Mouse (Mus musculus) midbrain, embryonic 13.5 days (tissue): ENCODE results near the gene Ccdc57. TPM values are rescaled to one million over a fixed set of nuclear protein-coding genes. Genes with fewer than 3 reads are reported as not detected.

Source experiments
- ATAC-seq: fragments of 200-750 bp; cut with Nextera tagmentation; 2 replicates; pipeline ENCODE4 v1.8.0; 2017; ENCODE audit warnings: mild to moderate bottlenecking, moderate TSS enrichment, moderate library complexity
- H3K27ac ChIP-seq: fragments of 300-500 bp; sonication (generic); 2 replicates; pipeline ENCODE4 v1.5.1; 2015; ENCODE audit warnings: inconsistent platforms, mild to moderate bottlenecking, moderate library complexity
- H3K27me3 ChIP-seq: fragments of 300-500 bp; sonication (generic); 2 replicates; pipeline ENCODE4 v1.6.1; 2015; ENCODE audit warnings: mild to moderate bottlenecking, inconsistent platforms
- H3K36me3 ChIP-seq: fragments of 300-500 bp; sonication (generic); 2 replicates; pipeline ENCODE4 v1.6.1; 2015; ENCODE audit warnings: mild to moderate bottlenecking, inconsistent platforms
- H3K4me1 ChIP-seq: fragments of 300-500 bp; sonication (generic); replicated peaks from 2 replicates; pipeline ENCODE4 v1.6.1; 2015; ENCODE audit warnings: inconsistent platforms
- H3K4me2 ChIP-seq: fragments of 300-500 bp; sonication (generic); replicated peaks from 2 replicates; pipeline ENCODE4 v1.6.1; 2015; ENCODE audit warnings: moderate library complexity, mild to moderate bottlenecking, inconsistent platforms
- H3K4me3 ChIP-seq: fragments of 300-500 bp; sonication (generic); replicated peaks from 2 replicates; pipeline ENCODE4 v1.5.1; 2015; ENCODE audit warnings: mild to moderate bottlenecking, inconsistent platforms
- H3K9ac ChIP-seq: fragments of 300-500 bp; sonication (generic); replicated peaks from 2 replicates; pipeline ENCODE4 v1.6.1; 2015; ENCODE audit warnings: mild to moderate bottlenecking, inconsistent platforms
- H3K9me3 ChIP-seq: fragments of 300-500 bp; sonication (generic); 2 replicates; pipeline ENCODE4 v1.6.1; 2016; ENCODE audit warnings: mild to moderate bottlenecking, inconsistent platforms
- WGBS: fragments of 180-500 bp; shearing (Covaris S2); methylation state at CpG from one replicate; pipeline ENCODE4 v1.1.7; 2015; 5-methylcytosine and 5-hydroxymethylcytosine counted together
- polyA plus RNA-seq: library from polyadenylated mRNA; unstranded; fragments of >200 nt; fragmentation: Nextera tagmentation; extraction: Ambion mirVana; gene quantifications from 2 replicates; pipeline ENCODE4 v1.2.1, GENCODE M21; 2015

Ccdc57 gene
- polyA plus RNA-seq, 1 experiment from 2014 or later, result 5.2 TPM

GRCm38 (mm10) chr11:120822321-120822720, 110.4 kb downstream of the Ccdc57 start:
- ATAC-seq, result no peak
- peak overlapping the region; percentile 90 for H3K4me3 ChIP-seq
- no peaks in the 10 kb centered on the region for H3K9me3 ChIP-seq
- H3K27me3 ChIP-seq, result no peaks in the 10 kb centered on the region
- H3K4me1 ChIP-seq, result peaks cover 47% of the 10 kb centered on the region
- H3K9ac ChIP-seq, result peak overlapping the region; percentile 94
- peak overlapping the region; percentile 99 for H3K4me2 ChIP-seq
- H3K36me3 ChIP-seq, result peaks cover 50% of the 10 kb centered on the region
- H3K27ac ChIP-seq, result no peak overlapping the region
- WGBS, result 72% methylated on average over 4 of the region's 4 CpGs

GRCm38 (mm10) chr11:120821076-120821922, 111.4 kb downstream of the Ccdc57 start:
- ATAC-seq, result no peak
- Histone ChIP-seq H3K9me3 (no peaks in the 10 kb centered on the region), H3K27ac (no peak overlapping the region), H3K27me3 (no peaks in the 10 kb centered on the region), H3K4me2 (peak overlapping the region; percentile 99), H3K9ac (peak overlapping the region; percentile 94), H3K4me3 (peak overlapping the region; percentile 90), H3K4me1 (peaks cover 44% of the 10 kb centered on the region), H3K36me3 (peaks cover 61% of the 10 kb centered on the region)
- WGBS, result 84% methylated on average over 14 of the region's 14 CpGs

GRCm38 (mm10) chr11:120820546-120820945, 112.1 kb downstream of the Ccdc57 start:
- Histone ChIP-seq H3K4me3 (no peak overlapping the region), H3K4me2 (peak overlapping the region; percentile 99), H3K36me3 (peaks cover 68% of the 10 kb centered on the region), H3K27ac (no peak overlapping the region), H3K9ac (peak overlapping the region; percentile 94; the same call in 1 of the 2 replicates), H3K9me3 (no peaks in the 10 kb centered on the region), H3K4me1 (peaks cover 37% of the 10 kb centered on the region), H3K27me3 (no peaks in the 10 kb centered on the region)
- 94% methylated on average over 14 of the region's 14 CpGs for WGBS
- ATAC-seq, result no peak

- Histone ChIP-seq H3K4me3 (no peak overlapping the region), H3K27ac (no peak overlapping the region), H3K9ac (no peak overlapping the region), H3K9me3 (no peaks in the 10 kb centered on the region), H3K4me2 (no peak overlapping the region), H3K36me3 (peaks cover 78% of the 10 kb centered on the region), H3K4me1 (peaks cover 29% of the 10 kb centered on the region), H3K27me3 (no peaks in the 10 kb centered on the region)
- WGBS, result 93% methylated on average over 6 of the region's 6 CpGs
- ATAC-seq, result no peak
Measured at GRCm38 (mm10) chr11:120819556-120819955, 113.1 kb downstream of the Ccdc57 start.

- Histone ChIP-seq H3K27me3 (no peaks in the 10 kb centered on the region), H3K36me3 (peaks cover 91% of the 10 kb centered on the region), H3K27ac (no peak overlapping the region), H3K4me2 (no peak overlapping the region), H3K9ac (no peak overlapping the region), H3K9me3 (no peaks in the 10 kb centered on the region), H3K4me1 (peaks cover 29% of the 10 kb centered on the region), H3K4me3 (no peak overlapping the region)
- WGBS, result 96% methylated on average over 13 of the region's 13 CpGs
- ATAC-seq, result no peak
Measured at GRCm38 (mm10) chr11:120818251-120818650, 114.4 kb downstream of the Ccdc57 start.

GRCm38 (mm10) chr11:120817358-120817757, 115.3 kb downstream of the Ccdc57 start:
- no peak overlapping the region for H3K27ac ChIP-seq
- ATAC-seq, result no peak
- H3K4me1 ChIP-seq, result peaks cover 22% of the 10 kb centered on the region
- 95% methylated on average over 6 of the region's 6 CpGs for WGBS
- H3K4me3 ChIP-seq, result no peak overlapping the region
- peaks cover 100% of the 10 kb centered on the region for H3K36me3 ChIP-seq
- no peak overlapping the region for H3K4me2 ChIP-seq
- no peaks in the 10 kb centered on the region for H3K9me3 ChIP-seq
- H3K9ac ChIP-seq, result no peak overlapping the region
- H3K27me3 ChIP-seq, result no peaks in the 10 kb centered on the region

GRCm38 (mm10) chr11:120812068-120812467, 120.6 kb downstream of the Ccdc57 start:
- no peaks in the 10 kb centered on the region for H3K9me3 ChIP-seq
- H3K4me2 ChIP-seq, result no peak overlapping the region
- H3K27me3 ChIP-seq, result no peaks in the 10 kb centered on the region
- no peak overlapping the region for H3K27ac ChIP-seq
- H3K9ac ChIP-seq, result no peak overlapping the region
- H3K36me3 ChIP-seq, result peaks cover 100% of the 10 kb centered on the region
- no peak for ATAC-seq
- H3K4me1 ChIP-seq, result no peaks in the 10 kb centered on the region
- no peak overlapping the region for H3K4me3 ChIP-seq
- WGBS, result 94% methylated on average over 16 of the region's 16 CpGs

GRCm38 (mm10) chr11:120808010-120808409, 124.7 kb downstream of the Ccdc57 start:
- Histone ChIP-seq H3K4me2 (no peak overlapping the region), H3K36me3 (peaks cover 80% of the 10 kb centered on the region), H3K4me3 (no peak overlapping the region), H3K27me3 (no peaks in the 10 kb centered on the region), H3K27ac (no peak overlapping the region), H3K4me1 (no peaks in the 10 kb centered on the region), H3K9ac (no peak overlapping the region), H3K9me3 (no peaks in the 10 kb centered on the region)
- WGBS, result 95% methylated on average over 12 of the region's 12 CpGs
- ATAC-seq, result no peak

- H3K27ac ChIP-seq, result no peak overlapping the region
- 92% methylated on average over 7 of the region's 7 CpGs for WGBS
- H3K36me3 ChIP-seq, result peaks cover 56% of the 10 kb centered on the region
- no peak overlapping the region for H3K9ac ChIP-seq
- no peak for ATAC-seq
- no peak overlapping the region for H3K4me3 ChIP-seq
- H3K4me1 ChIP-seq, result no peaks in the 10 kb centered on the region; the same call in 1 of the 2 replicates
- no peaks in the 10 kb centered on the region for H3K27me3 ChIP-seq
- H3K4me2 ChIP-seq, result no peak overlapping the region
- no peaks in the 10 kb centered on the region for H3K9me3 ChIP-seq
Measured at GRCm38 (mm10) chr11:120805375-120806298, 127.0 kb downstream of the Ccdc57 start.

- Histone ChIP-seq H3K4me1 (peaks cover 4% of the 10 kb centered on the region; the same call in 1 of the 2 replicates), H3K27me3 (no peaks in the 10 kb centered on the region), H3K9me3 (no peaks in the 10 kb centered on the region), H3K4me2 (no peak overlapping the region), H3K36me3 (peaks cover 48% of the 10 kb centered on the region), H3K9ac (no peak overlapping the region), H3K4me3 (no peak overlapping the region), H3K27ac (no peak overlapping the region)
- 71% methylated on average over 4 of the region's 4 CpGs for WGBS
- no peak for ATAC-seq
Measured at GRCm38 (mm10) chr11:120804769-120805168, 127.9 kb downstream of the Ccdc57 start.

- H3K4me2 ChIP-seq, result no peak overlapping the region
- ATAC-seq, result no peak
- peaks cover 43% of the 10 kb centered on the region for H3K36me3 ChIP-seq
- no peak overlapping the region for H3K9ac ChIP-seq
- no peaks in the 10 kb centered on the region for H3K27me3 ChIP-seq
- no peak overlapping the region for H3K27ac ChIP-seq
- H3K9me3 ChIP-seq, result no peaks in the 10 kb centered on the region
- peaks cover 4% of the 10 kb centered on the region; the same call in 1 of the 2 replicates for H3K4me1 ChIP-seq
- H3K4me3 ChIP-seq, result no peak overlapping the region
- 78% methylated on average over 7 of the region's 7 CpGs for WGBS
Measured at GRCm38 (mm10) chr11:120804274-120804673, 128.4 kb downstream of the Ccdc57 start.
